8 mouse cellular contexts compared by ENCODE assay signal in genomic region chr13:108157732-108158464, GRCm38 (mm10). TPM values are rescaled to one million over a fixed set of nuclear protein-coding genes. Genes with fewer than 3 reads are reported as not detected.
DNase-seq lines count a peak whose midpoint lies in the region; ATAC-seq and TF ChIP-seq lines count a peak whose summit lies in the region.

No protein-coding gene starts in this region.

- 2% methylated on average over 40 of the region's 42 CpGs for WGBS in kidney, embryonic 15.5 days
- WGBS in bone marrow, adult 2 months = 4% methylated on average over 42 of the region's 42 CpGs
- WGBS in forebrain, embryonic 14.5 days = 2% methylated on average over 41 of the region's 42 CpGs
- WGBS in liver, embryonic 15.5 days (ENCODE audit: insufficient replicate concordance) = 3% methylated on average over 41 of the region's 42 CpGs
- 4% methylated on average over 41 of the region's 42 CpGs for WGBS in stomach, embryonic 14.5 days

- no peak for TF ChIP-seq CTCF in bone marrow, adult 2 months (IDR thresholded peaks at IDR 0.05; ENCODE audit: control insufficient read depth, insufficient read depth, low read length)

- no peak for ATAC-seq in kidney, embryonic 15.5 days (replicated peaks; ENCODE audit: low FRiP score)
- no peak; the same call in 1 of the 2 replicates for ATAC-seq in forebrain, embryonic 14.5 days
- ATAC-seq in liver, embryonic 15.5 days (ENCODE audit: insufficient read depth) = peak; percentile 69
- no peak; the same call in 1 of the 2 replicates for ATAC-seq in stomach, embryonic 14.5 days (ENCODE audit: insufficient number of reproducible peaks, insufficient read depth, low FRiP score, low read depth)

- H3K4me3 ChIP-seq in kidney, embryonic 15.5 days (replicated peaks) = peak overlapping the region; percentile 82
- peak overlapping the region; percentile 96 for H3K4me3 ChIP-seq in bone marrow, adult 2 months (replicated peaks; ENCODE audit: control insufficient read depth, low read depth, low read length)
- peak overlapping the region; percentile 87 for H3K4me3 ChIP-seq in forebrain, embryonic 14.5 days (ENCODE audit: low read depth, low read length)
- peak overlapping the region; percentile 91 for H3K4me3 ChIP-seq in liver, embryonic 15.5 days (replicated peaks)
- peak overlapping the region; percentile 79 for H3K4me3 ChIP-seq in stomach, embryonic 14.5 days (ENCODE audit: low read depth, low read length)

- H3K27me3 ChIP-seq in kidney, embryonic 15.5 days = no peaks in the 10 kb centered on the region
- H3K27me3 ChIP-seq in forebrain, embryonic 14.5 days (replicated peaks; ENCODE audit: control insufficient read depth, insufficient read depth, low read length) = no peaks in the 10 kb centered on the region
- no peaks in the 10 kb centered on the region for H3K27me3 ChIP-seq in liver, embryonic 15.5 days
- H3K27me3 ChIP-seq in stomach, embryonic 14.5 days (ENCODE audit: control insufficient read depth, insufficient read depth, low read length) = no peaks in the 10 kb centered on the region

- no peaks in the 10 kb centered on the region for H3K9me3 ChIP-seq in kidney, embryonic 15.5 days (replicated peaks)
- H3K9me3 ChIP-seq in forebrain, embryonic 14.5 days (replicated peaks; ENCODE audit: control insufficient read depth, low read length) = no peaks in the 10 kb centered on the region
- no peaks in the 10 kb centered on the region for H3K9me3 ChIP-seq in liver, embryonic 15.5 days (replicated peaks)
- H3K9me3 ChIP-seq in stomach, embryonic 14.5 days (ENCODE audit: control insufficient read depth, low read depth, low read length) = no peaks in the 10 kb centered on the region

- no peak for TF ChIP-seq POLR2A in bone marrow, adult 2 months (IDR thresholded peaks at IDR 0.05; ENCODE audit: borderline replicate concordance, control insufficient read depth, low read depth, low read length)

- H3K27ac ChIP-seq in kidney, embryonic 15.5 days = 0 out of 2 replicates have a peak overlapping the region, but pooled peaks have one; percentile 9
- no peak overlapping the region for H3K27ac ChIP-seq in bone marrow, adult 2 months (ENCODE audit: control insufficient read depth, insufficient read depth, low read depth, low read length, poor library complexity)
- H3K27ac ChIP-seq in forebrain, embryonic 14.5 days (ENCODE audit: low read depth, low read length) = no peak overlapping the region
- H3K27ac ChIP-seq in liver, embryonic 15.5 days (replicated peaks) = 0 out of 2 replicates have a peak overlapping the region, but pooled peaks have one; percentile 31
- no peak overlapping the region for H3K27ac ChIP-seq in stomach, embryonic 14.5 days (ENCODE audit: low read length)

- DNase-seq in kidney, postnatal 14 days = no peak
- DNase-seq in forebrain, embryonic 14.5 days (ENCODE audit: low spot score) = peak; percentile 35
- DNase-seq in thymus, postnatal 36 days = no peak
- DNase-seq in Muller cell, postnatal 12 days (ENCODE audit: inconsistent ontology term) = no peak

- peaks cover 17% of the 10 kb centered on the region for H3K4me1 ChIP-seq in kidney, embryonic 15.5 days
- H3K4me1 ChIP-seq in bone marrow, adult 2 months (ENCODE audit: control insufficient read depth, insufficient read depth, low read length) = no peaks in the 10 kb centered on the region; the same call in 1 of the 2 replicates
- peaks cover 12% of the 10 kb centered on the region for H3K4me1 ChIP-seq in forebrain, embryonic 14.5 days (ENCODE audit: control insufficient read depth, insufficient read depth, low read length)
- H3K4me1 ChIP-seq in liver, embryonic 15.5 days (replicated peaks) = peaks cover 30% of the 10 kb centered on the region
- peaks cover 8% of the 10 kb centered on the region for H3K4me1 ChIP-seq in stomach, embryonic 14.5 days (ENCODE audit: control insufficient read depth, insufficient read depth, low read length)

- peak overlapping the region; percentile 67 for H3K4me2 ChIP-seq in kidney, embryonic 15.5 days
- peak overlapping the region; percentile 58 for H3K4me2 ChIP-seq in forebrain, embryonic 14.5 days (ENCODE audit: low read length)
- H3K4me2 ChIP-seq in liver, embryonic 15.5 days = peak overlapping the region; percentile 91
- peak overlapping the region; percentile 55 for H3K4me2 ChIP-seq in stomach, embryonic 14.5 days (replicated peaks; ENCODE audit: low read depth, low read length)

- H3K36me3 ChIP-seq in kidney, embryonic 15.5 days = peaks cover 11% of the 10 kb centered on the region
- H3K36me3 ChIP-seq in forebrain, embryonic 14.5 days (ENCODE audit: control insufficient read depth, insufficient read depth, low read length) = peaks cover 14% of the 10 kb centered on the region
- 0 out of 2 replicates have a peak, but pooled peaks cover 2% of the 10 kb centered on the region for H3K36me3 ChIP-seq in liver, embryonic 15.5 days (replicated peaks)
- H3K36me3 ChIP-seq in stomach, embryonic 14.5 days (ENCODE audit: control insufficient read depth, insufficient read depth, low read length) = peaks cover 8% of the 10 kb centered on the region

- peak overlapping the region; percentile 61 for H3K9ac ChIP-seq in kidney, embryonic 15.5 days
- H3K9ac ChIP-seq in forebrain, embryonic 14.5 days (ENCODE audit: low read length) = peak overlapping the region; percentile 79
- H3K9ac ChIP-seq in liver, embryonic 15.5 days = peak overlapping the region; percentile 67
- H3K9ac ChIP-seq in stomach, embryonic 14.5 days (replicated peaks; ENCODE audit: low read depth, low read length) = peak overlapping the region; percentile 54

RNA-seq across cellular contexts. Expression of gene Ndufaf2, which starts 0.5 kb away (rescaled TPM):
- polyA plus RNA-seq in kidney, embryonic 15.5 days (2015; fragmentation: Nextera tagmentation; extraction: Ambion mirVana) = 75.6 and 76.7 TPM in 2 replicates
- polyA plus RNA-seq in bone marrow, adult 2 months (2011; ENCODE audit: insufficient read depth, insufficient read length, low replicate concordance, missing spikeins) = 15.9 and 20.7 TPM in 2 replicates
- polyA plus RNA-seq in forebrain, embryonic 14.5 days (2014; fragmentation: Nextera tagmentation; extraction: Ambion mirVana) = 84.5 and 85.5 TPM in 2 replicates
- polyA plus RNA-seq in liver, embryonic 15.5 days (2015; fragmentation: Nextera tagmentation; extraction: Ambion mirVana) = 19.5 and 23.8 TPM in 2 replicates
- 70.5 and 80.7 TPM in 2 replicates for polyA plus RNA-seq in stomach, embryonic 14.5 days (2014; fragmentation: Nextera tagmentation; extraction: Ambion mirVana)

RNA-seq across cellular contexts. Expression of gene Ercc8, which starts 0.6 kb away (rescaled TPM):
- polyA plus RNA-seq in kidney, embryonic 15.5 days (2015; fragmentation: Nextera tagmentation; extraction: Ambion mirVana) = 15.5 and 16.7 TPM in 2 replicates
- 2.7 and 2.9 TPM in 2 replicates for polyA plus RNA-seq in bone marrow, adult 2 months (2011; ENCODE audit: insufficient read depth, insufficient read length, low replicate concordance, missing spikeins)
- polyA plus RNA-seq in forebrain, embryonic 14.5 days (2014; fragmentation: Nextera tagmentation; extraction: Ambion mirVana) = 36.2 and 40.7 TPM in 2 replicates
- polyA plus RNA-seq in liver, embryonic 15.5 days (2015; fragmentation: Nextera tagmentation; extraction: Ambion mirVana) = 6.2 and 7.4 TPM in 2 replicates
- polyA plus RNA-seq in stomach, embryonic 14.5 days (2014; fragmentation: Nextera tagmentation; extraction: Ambion mirVana) = 18.2 and 19.4 TPM in 2 replicates

RNA-seq across cellular contexts. Expression of gene Elovl7, which starts 56.3 kb away (rescaled TPM):
- 14.6 and 17.8 TPM in 2 replicates for polyA plus RNA-seq in kidney, embryonic 15.5 days (2015; fragmentation: Nextera tagmentation; extraction: Ambion mirVana)
- 1.5 and 4.3 TPM in 2 replicates for polyA plus RNA-seq in bone marrow, adult 2 months (2011; ENCODE audit: insufficient read depth, insufficient read length, low replicate concordance, missing spikeins)
- 1.3 and 1.6 TPM in 2 replicates for polyA plus RNA-seq in forebrain, embryonic 14.5 days (2014; fragmentation: Nextera tagmentation; extraction: Ambion mirVana)
- polyA plus RNA-seq in liver, embryonic 15.5 days (2015; fragmentation: Nextera tagmentation; extraction: Ambion mirVana) = 2.0 and 2.1 TPM in 2 replicates
- polyA plus RNA-seq in stomach, embryonic 14.5 days (2014; fragmentation: Nextera tagmentation; extraction: Ambion mirVana) = 24.6 and 26.5 TPM in 2 replicates

Comparison
In these comparisons a context has a peak if more than half of its experiments do, and no peak if none do; other contexts are left out.
1. H3K27ac ChIP-seq: peak in kidney, embryonic 15.5 days (single experiment) and liver, embryonic 15.5 days (single experiment); none in bone marrow, adult 2 months (single experiment), forebrain, embryonic 14.5 days (single experiment) and stomach, embryonic 14.5 days (single experiment).
2. Peak in every context shown above with its lines, with median percentiles within 50 percentile points of each other: H3K4me2 ChIP-seq, H3K4me3 ChIP-seq and H3K9ac ChIP-seq.